Mouse (Mus musculus): ENCODE data around the gene Tram1l1. TPM values are rescaled to one million over a fixed set of nuclear protein-coding genes. Genes with fewer than 3 reads are reported as not detected.

Tram1l1 gene
- not detected in 2 replicates for polyA plus RNA-seq (2012; ENCODE audit: low replicate concordance)

GRCm38 (mm10) chr3:124320821-124321576 lies at the start of gene Tram1l1:
Tram1l1 (plus strand) TSS chr3:124320855.

Other genes starting within 250 kb of the Tram1l1 start
- gene 1700006A11Rik, start 105.2 kb downstream of the Tram1l1 start, polyA plus RNA-seq (2012; ENCODE audit: low replicate concordance), result not detected in 2 replicates

Measured in leukemia stem cell, adult 10-12 weeks (primary cell).